Mouse (Mus musculus): ENCODE data around the gene Slc26a11. TPM values are rescaled to one million over a fixed set of nuclear protein-coding genes. Genes with fewer than 3 reads are reported as not detected.

The Slc26a11 gene
- polyA plus RNA-seq, 1 experiment from 2014 or later = 9.9 TPM

GRCm38 (mm10) chr11:119391386-119392000 is 36.1 kb downstream of the Slc26a11 start:
- Histone ChIP-seq H3K9me3 (no peaks in the 10 kb centered on the region), H3K9ac (no peak overlapping the region), H3K27me3 (replicated peaks) (no peaks in the 10 kb centered on the region), H3K4me2 (peak overlapping the region; percentile 90), H3K27ac (peak overlapping the region; percentile 82), H3K4me3 (replicated peaks) (peak overlapping the region; percentile 73), H3K36me3 (no peaks in the 10 kb centered on the region), H3K4me1 (peaks cover 37% of the 10 kb centered on the region)
- 42% methylated on average over 7 of the region's 7 CpGs for WGBS
- no peak for ATAC-seq (ENCODE audit: insufficient read depth, low FRiP score, low read depth)

- H3K9ac ChIP-seq = no peak overlapping the region
- peak overlapping the region; percentile 90 for H3K4me2 ChIP-seq
- H3K27me3 ChIP-seq (replicated peaks) = no peaks in the 10 kb centered on the region
- peaks cover 37% of the 10 kb centered on the region for H3K4me1 ChIP-seq
- peak overlapping the region; percentile 69 for H3K4me3 ChIP-seq (replicated peaks)
- ATAC-seq (ENCODE audit: insufficient read depth, low FRiP score, low read depth) = peak; percentile 64; the same call in 1 of the 2 replicates
- no peaks in the 10 kb centered on the region for H3K36me3 ChIP-seq
- 8% methylated on average over 12 of the region's 12 CpGs for WGBS
- peak overlapping the region; percentile 82; the same call in 1 of the 2 replicates for H3K27ac ChIP-seq
- H3K9me3 ChIP-seq = no peaks in the 10 kb centered on the region
Measured at GRCm38 (mm10) chr11:119392001-119392614, 36.8 kb downstream of the Slc26a11 start.

- Histone ChIP-seq H3K4me2 (peak within 1 kb of the TSS; percentile 90), H3K9ac (0 out of 2 replicates have a peak within 1 kb of the TSS, but pooled peaks have one; percentile 32), H3K4me3 (replicated peaks) (peak within 1 kb of the TSS; percentile 69), H3K4me1 (peaks cover 32% of the 10 kb centered on the region), H3K27ac (peak within 1 kb of the TSS; percentile 83), H3K27me3 (replicated peaks) (no peaks in the 10 kb centered on the region), H3K9me3 (no peaks in the 10 kb centered on the region), H3K36me3 (no peaks in the 10 kb centered on the region)
- 0 out of 2 replicates have a peak, but pooled peaks have one; percentile 24 for ATAC-seq (ENCODE audit: insufficient read depth, low FRiP score, low read depth)
- 1% methylated on average over 19 of the region's 19 CpGs for WGBS
Measured at GRCm38 (mm10) chr11:119392800-119393482, 37.6 kb downstream of the Slc26a11 start, which contains the start of gene Rnf213. Rnf213 (plus strand) TSS chr11:119393100.

GRCm38 (mm10) chr11:119393483-119393804 is 38.1 kb downstream of the Slc26a11 start:
- Histone ChIP-seq H3K9me3 (no peaks in the 10 kb centered on the region), H3K4me1 (peaks cover 32% of the 10 kb centered on the region), H3K27me3 (replicated peaks) (no peaks in the 10 kb centered on the region), H3K27ac (peak overlapping the region; percentile 83), H3K9ac (no peak overlapping the region), H3K36me3 (no peaks in the 10 kb centered on the region), H3K4me3 (replicated peaks) (peak overlapping the region; percentile 69), H3K4me2 (peak overlapping the region; percentile 90)
- 21% methylated on average over 7 of the region's 7 CpGs for WGBS
- no peak for ATAC-seq (ENCODE audit: insufficient read depth, low FRiP score, low read depth)

GRCm38 (mm10) chr11:119394210-119394609 is 38.9 kb downstream of the Slc26a11 start:
- Histone ChIP-seq H3K4me3 (replicated peaks) (peak overlapping the region; percentile 69), H3K9me3 (no peaks in the 10 kb centered on the region), H3K36me3 (no peaks in the 10 kb centered on the region), H3K9ac (no peak overlapping the region), H3K27me3 (replicated peaks) (no peaks in the 10 kb centered on the region), H3K4me2 (peak overlapping the region; percentile 90), H3K4me1 (peaks cover 32% of the 10 kb centered on the region), H3K27ac (no peak overlapping the region)
- 43% methylated on average over 6 of the region's 6 CpGs for WGBS
- no peak for ATAC-seq (ENCODE audit: insufficient read depth, low FRiP score, low read depth)

- no peak overlapping the region for H3K9ac ChIP-seq
- no peaks in the 10 kb centered on the region for H3K36me3 ChIP-seq
- peaks cover 30% of the 10 kb centered on the region for H3K4me1 ChIP-seq
- 40% methylated on average over 7 of the region's 7 CpGs for WGBS
- no peak overlapping the region for H3K27ac ChIP-seq
- no peak for ATAC-seq (ENCODE audit: insufficient read depth, low FRiP score, low read depth)
- H3K9me3 ChIP-seq = no peaks in the 10 kb centered on the region
- no peak overlapping the region for H3K4me3 ChIP-seq (replicated peaks)
- no peak overlapping the region for H3K4me2 ChIP-seq
- H3K27me3 ChIP-seq (replicated peaks) = no peaks in the 10 kb centered on the region
Measured at GRCm38 (mm10) chr11:119395394-119395793, 40.0 kb downstream of the Slc26a11 start.

GRCm38 (mm10) chr11:119395931-119396330 is 40.6 kb downstream of the Slc26a11 start:
- Histone ChIP-seq H3K9ac (no peak overlapping the region), H3K27me3 (replicated peaks) (no peaks in the 10 kb centered on the region), H3K36me3 (no peaks in the 10 kb centered on the region), H3K4me1 (peaks cover 28% of the 10 kb centered on the region), H3K27ac (no peak overlapping the region), H3K4me2 (no peak overlapping the region), H3K4me3 (replicated peaks) (no peak overlapping the region), H3K9me3 (no peaks in the 10 kb centered on the region)
- 37% methylated on average over 13 of the region's 13 CpGs for WGBS
- no peak for ATAC-seq (ENCODE audit: insufficient read depth, low FRiP score, low read depth)

GRCm38 (mm10) chr11:119396461-119396860 is 41.1 kb downstream of the Slc26a11 start:
- WGBS = 80% methylated on average over 7 of the region's 7 CpGs
- Histone ChIP-seq H3K4me1 (peaks cover 23% of the 10 kb centered on the region), H3K9me3 (no peaks in the 10 kb centered on the region), H3K4me2 (no peak overlapping the region), H3K4me3 (replicated peaks) (no peak overlapping the region), H3K27ac (no peak overlapping the region), H3K27me3 (replicated peaks) (no peaks in the 10 kb centered on the region), H3K36me3 (no peaks in the 10 kb centered on the region), H3K9ac (no peak overlapping the region)
- ATAC-seq (ENCODE audit: insufficient read depth, low FRiP score, low read depth) = no peak

GRCm38 (mm10) chr11:119402501-119403160 is 47.3 kb downstream of the Slc26a11 start:
- no peak for ATAC-seq (ENCODE audit: insufficient read depth, low FRiP score, low read depth)
- H3K27me3 ChIP-seq (replicated peaks) = no peaks in the 10 kb centered on the region
- H3K9me3 ChIP-seq = no peaks in the 10 kb centered on the region
- no peaks in the 10 kb centered on the region for H3K36me3 ChIP-seq
- WGBS = 48% methylated on average over 11 of the region's 11 CpGs
- no peak overlapping the region for H3K27ac ChIP-seq
- H3K4me2 ChIP-seq = no peak overlapping the region
- H3K9ac ChIP-seq = no peak overlapping the region
- no peaks in the 10 kb centered on the region for H3K4me1 ChIP-seq
- no peak overlapping the region for H3K4me3 ChIP-seq (replicated peaks)

- no peaks in the 10 kb centered on the region for H3K4me1 ChIP-seq
- ATAC-seq (ENCODE audit: insufficient read depth, low FRiP score, low read depth) = no peak
- H3K27ac ChIP-seq = no peak overlapping the region
- H3K9me3 ChIP-seq = no peaks in the 10 kb centered on the region
- no peak overlapping the region for H3K4me2 ChIP-seq
- no peaks in the 10 kb centered on the region for H3K27me3 ChIP-seq (replicated peaks)
- WGBS = 70% methylated on average over 5 of the region's 5 CpGs
- no peak overlapping the region for H3K4me3 ChIP-seq (replicated peaks)
- H3K36me3 ChIP-seq = no peaks in the 10 kb centered on the region
- no peak overlapping the region for H3K9ac ChIP-seq
Measured at GRCm38 (mm10) chr11:119404627-119405026, 49.3 kb downstream of the Slc26a11 start.

GRCm38 (mm10) chr11:119407381-119407780 is 52.0 kb downstream of the Slc26a11 start:
- no peaks in the 10 kb centered on the region for H3K27me3 ChIP-seq (replicated peaks)
- H3K36me3 ChIP-seq = no peaks in the 10 kb centered on the region
- H3K4me1 ChIP-seq = no peaks in the 10 kb centered on the region
- no peak overlapping the region for H3K4me2 ChIP-seq
- H3K9me3 ChIP-seq = no peaks in the 10 kb centered on the region
- H3K4me3 ChIP-seq (replicated peaks) = no peak overlapping the region
- 86% methylated on average over 6 of the region's 6 CpGs for WGBS
- H3K27ac ChIP-seq = no peak overlapping the region
- no peak overlapping the region for H3K9ac ChIP-seq
- ATAC-seq (ENCODE audit: insufficient read depth, low FRiP score, low read depth) = no peak

- Histone ChIP-seq H3K9me3 (no peaks in the 10 kb centered on the region), H3K27me3 (replicated peaks) (no peaks in the 10 kb centered on the region), H3K36me3 (no peaks in the 10 kb centered on the region), H3K9ac (no peak overlapping the region), H3K4me2 (no peak overlapping the region), H3K4me3 (replicated peaks) (no peak overlapping the region), H3K4me1 (no peaks in the 10 kb centered on the region), H3K27ac (no peak overlapping the region)
- WGBS = 57% methylated on average over 5 of the region's 5 CpGs
- no peak for ATAC-seq (ENCODE audit: insufficient read depth, low FRiP score, low read depth)
Measured at GRCm38 (mm10) chr11:119407977-119408376, 52.6 kb downstream of the Slc26a11 start.

Data from stomach, embryonic 15.5 days (tissue).